Mouse (Mus musculus): ENCODE measurements around the gene Ipo8. TPM values are rescaled to one million over a fixed set of nuclear protein-coding genes. Genes with fewer than 3 reads are reported as not detected.

Ipo8 gene
- polyA plus RNA-seq, 1 experiment = 56.3 TPM

DNA sequence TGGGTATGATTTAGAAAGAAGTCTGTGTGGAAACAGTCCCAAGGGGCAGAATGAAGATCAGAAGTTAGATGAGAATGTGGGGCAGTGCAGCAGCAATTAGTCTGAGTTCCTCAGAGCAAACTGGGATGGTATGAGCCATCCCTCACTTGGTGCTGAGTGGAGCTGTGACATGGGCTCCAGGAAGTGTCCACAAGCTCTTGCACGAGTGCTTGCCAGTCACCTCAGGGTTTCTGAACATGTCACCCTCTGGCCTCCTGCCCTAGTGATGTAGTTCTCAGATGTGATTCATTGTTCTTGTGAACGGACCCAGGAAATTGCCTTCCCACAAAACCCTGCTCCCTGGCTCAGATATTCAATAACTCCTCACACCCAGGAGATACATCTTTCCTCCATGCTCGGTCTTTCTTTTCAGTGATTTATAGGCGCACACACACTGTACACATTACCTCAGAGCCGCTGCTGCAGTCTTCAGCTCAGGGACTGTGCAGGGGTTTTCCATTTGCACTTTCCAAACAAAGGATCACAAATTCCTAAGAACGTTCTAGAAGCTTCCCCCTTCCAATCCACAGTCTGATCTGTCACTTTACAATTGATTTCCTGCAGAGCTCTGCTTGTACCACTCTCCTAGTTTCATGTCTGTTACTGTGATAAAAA lies 103.3 kb downstream of the Ipo8 start:
- Histone ChIP-seq H3K9ac (ENCODE audit: low read depth, poor library complexity, severe bottlenecking) (no peak overlapping the region), H3K4me1 (ENCODE audit: control insufficient read depth, insufficient read depth, low read length) (no peaks in the 10 kb centered on the region), H3K4me3 (ENCODE audit: low read depth, low read length) (no peak overlapping the region), H3K36me3 (ENCODE audit: control insufficient read depth, insufficient read depth, low read length, poor library complexity, severe bottlenecking) (no peaks in the 10 kb centered on the region), H3K27ac (ENCODE audit: insufficient read depth, low read length) (no peak overlapping the region), H3K27me3 (ENCODE audit: control insufficient read depth, insufficient read depth, low read length, poor library complexity, severe bottlenecking) (no peaks in the 10 kb centered on the region), H3K9me3 (replicated peaks; ENCODE audit: control insufficient read depth, insufficient read depth, low read length, poor library complexity, severe bottlenecking) (no peaks in the 10 kb centered on the region)
- no peak for TF ChIP-seq CTCF (IDR thresholded peaks at IDR 0.05; ENCODE audit: low read depth, low read length)
- TF ChIP-seq POLR2A (IDR thresholded peaks at IDR 0.05; ENCODE audit: insufficient read depth, low read length) = no peak
- TF ChIP-seq EP300 (IDR thresholded peaks at IDR 0.05; ENCODE audit: insufficient read depth, low read depth, low read length) = no peak

- H3K27ac ChIP-seq (ENCODE audit: insufficient read depth, low read length) = no peak overlapping the region
- H3K4me3 ChIP-seq (ENCODE audit: low read depth, low read length) = no peak overlapping the region
- H3K36me3 ChIP-seq (ENCODE audit: control insufficient read depth, insufficient read depth, low read length, poor library complexity, severe bottlenecking) = no peaks in the 10 kb centered on the region
- TF ChIP-seq CTCF (IDR thresholded peaks at IDR 0.05; ENCODE audit: low read depth, low read length) (no peak), EP300 (IDR thresholded peaks at IDR 0.05; ENCODE audit: insufficient read depth, low read depth, low read length) (no peak), POLR2A (IDR thresholded peaks at IDR 0.05; ENCODE audit: insufficient read depth, low read length) (no peak)
- H3K9ac ChIP-seq (ENCODE audit: low read depth, poor library complexity, severe bottlenecking) = no peak overlapping the region
- no peaks in the 10 kb centered on the region for H3K27me3 ChIP-seq (ENCODE audit: control insufficient read depth, insufficient read depth, low read length, poor library complexity, severe bottlenecking)
- H3K9me3 ChIP-seq (replicated peaks; ENCODE audit: control insufficient read depth, insufficient read depth, low read length, poor library complexity, severe bottlenecking) = no peaks in the 10 kb centered on the region
- no peaks in the 10 kb centered on the region for H3K4me1 ChIP-seq (ENCODE audit: control insufficient read depth, insufficient read depth, low read length)
These were observed 106.8 kb downstream of the Ipo8 start for GRCm38 (mm10) chr6:148724453-148724852.

Other genes starting within 250 kb of the Ipo8 start
- gene Caprin2, start 64.8 kb upstream of the Ipo8 start, polyA plus RNA-seq (2011; ENCODE audit: insufficient read depth, insufficient read length, low read depth, missing spikeins) = 44.0 and 44.6 TPM in 2 replicates
- 406 and 461 TPM in 2 replicates for gene Sinhcaf, start 115.0 kb upstream of the Ipo8 start, polyA plus RNA-seq (2011; ENCODE audit: insufficient read depth, insufficient read length, low read depth, missing spikeins)

Data from ES-Bruce4 (cell line).